Mouse (Mus musculus) MN1 (cell line): ENCODE measurements around the gene Polr2m.
"Not testable (repeated sequence)": the region's sequence is repeated elsewhere in the genome, so short reads cannot be mapped to it uniquely, and the experiment has no call there.

Experiments
- DNase-seq: peaks from one replicate; pipeline ENCODE4 v3.0.0-alpha.2; 2016; ENCODE audit warnings: low spot score

Polr2m gene

GRCm38 (mm10) chr9:71485475-71486094 is at the start of gene Polr2m:
Gene Polr2m, minus strand, starts transcription at chr9:71485935.
- peak; percentile 95 for DNase-seq

DNA sequence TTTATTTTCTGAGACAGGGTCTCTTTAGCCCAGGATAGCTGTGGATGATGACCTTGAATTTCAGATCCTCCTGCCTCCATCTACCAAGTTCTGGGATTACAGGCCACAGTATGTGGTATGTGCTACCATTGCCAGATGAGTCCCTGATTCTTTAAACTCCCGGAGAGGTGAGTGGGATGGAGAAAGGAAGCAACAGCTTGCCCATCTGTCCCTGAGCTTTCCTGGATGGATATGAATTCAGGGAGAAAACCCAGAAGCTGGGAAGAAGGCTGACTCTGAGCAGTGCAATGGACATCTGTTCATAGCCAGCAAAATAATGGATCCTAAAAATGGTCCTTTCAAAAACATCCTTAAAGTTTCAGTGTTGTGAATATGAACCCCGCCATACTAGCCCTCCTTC is 49.3 kb upstream of the Polr2m start:
- DNase-seq, result no peak

DNA sequence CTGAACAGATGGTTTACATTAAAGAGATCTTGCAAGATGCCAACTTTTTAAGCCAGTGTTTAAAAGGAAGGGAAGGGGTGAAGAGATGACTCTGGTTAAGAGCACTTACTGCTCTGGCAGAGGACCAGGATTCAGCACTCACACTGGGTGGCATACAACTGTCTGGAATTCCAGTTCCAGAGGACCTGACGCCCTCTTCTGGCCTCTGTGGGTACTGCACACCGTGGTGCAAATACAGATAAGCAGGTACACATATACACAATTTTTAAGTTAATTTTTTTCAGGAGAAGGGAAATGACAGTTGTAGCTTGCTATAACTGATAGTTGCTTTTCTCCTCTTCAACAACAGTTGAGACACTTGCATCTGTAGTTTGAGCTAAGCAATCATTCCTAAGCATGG is 44.2 kb upstream of the Polr2m start:
- DNase-seq, result no peak

DNA sequence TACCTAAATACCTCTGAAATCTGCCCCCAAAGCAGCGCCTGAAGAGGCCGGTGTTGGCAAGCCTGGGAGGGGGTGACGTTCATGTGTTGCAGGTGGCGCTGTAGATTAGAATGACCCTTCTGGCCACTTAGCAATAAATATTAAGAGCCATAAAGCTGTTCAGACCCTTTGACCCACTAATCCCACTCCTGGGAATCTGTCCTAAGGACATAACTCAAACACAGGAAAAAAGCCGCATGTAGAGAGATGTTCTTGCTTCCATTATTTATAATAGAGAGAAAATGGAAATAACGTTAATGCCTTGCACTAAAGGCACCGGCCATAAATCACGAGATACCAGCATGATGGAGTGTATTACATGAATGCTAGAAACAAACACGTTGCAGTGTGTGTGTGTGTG is 41.7 kb upstream of the Polr2m start:
- no peak for DNase-seq

- DNase-seq, result no peak
Measured at GRCm38 (mm10) chr9:71523901-71524300, 38.2 kb upstream of the Polr2m start.

DNA sequence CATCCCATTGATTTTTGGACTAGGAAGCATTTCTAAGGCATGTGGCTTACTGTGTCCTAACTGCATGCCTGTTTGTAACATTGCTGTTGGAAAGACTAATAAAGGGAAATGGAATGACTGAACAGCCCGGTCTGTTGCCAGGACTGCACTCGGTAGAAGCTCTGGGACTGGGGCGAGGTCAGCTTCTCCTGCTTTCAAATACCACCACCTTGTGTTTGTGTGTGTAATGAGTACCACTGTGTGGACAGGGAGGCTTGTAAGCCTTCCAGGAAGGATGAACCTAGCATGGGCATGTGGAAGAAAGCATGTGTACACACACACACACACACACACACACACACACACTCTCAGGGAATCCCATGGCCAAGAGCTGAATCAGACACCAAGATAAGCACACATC is 34.1 kb upstream of the Polr2m start:
- no peak for DNase-seq

DNA sequence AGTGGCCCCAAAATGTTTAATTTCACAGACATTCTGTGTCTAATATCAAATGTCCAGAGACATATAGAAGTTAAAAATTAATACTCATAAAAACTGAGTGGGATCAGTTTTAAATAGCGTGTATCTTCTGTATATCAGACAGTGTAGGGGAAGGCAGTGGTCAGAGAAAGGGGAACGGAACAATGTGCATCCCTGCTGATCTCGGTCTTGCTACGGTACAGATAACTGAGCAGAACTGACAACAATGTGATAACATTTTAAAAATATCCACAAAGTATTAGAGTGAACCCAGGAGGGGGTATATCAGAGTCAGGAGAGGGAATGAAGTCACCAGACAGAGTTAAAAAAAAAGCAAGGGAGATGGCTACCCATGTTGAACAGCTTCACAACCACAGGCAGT is 31.8 kb upstream of the Polr2m start:
- no peak for DNase-seq

DNA sequence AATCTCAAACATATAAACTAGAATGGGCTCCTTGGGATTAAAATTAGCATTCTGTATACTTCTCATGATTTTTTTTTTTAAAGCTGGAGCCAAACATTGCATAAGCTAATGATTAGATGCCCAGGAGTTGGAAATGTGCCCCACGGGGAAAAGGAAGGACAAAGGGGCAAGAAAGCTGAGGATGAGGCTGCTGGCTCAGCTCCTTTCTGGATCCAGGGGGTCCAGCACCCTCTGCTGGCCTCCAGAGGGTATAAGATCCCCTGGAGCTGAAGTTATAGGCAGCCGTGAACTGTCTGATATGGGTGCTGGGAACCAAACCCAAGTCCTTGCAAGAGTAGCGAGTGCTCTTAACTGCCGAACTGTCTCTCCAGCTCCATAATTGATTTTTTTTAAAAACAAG is 30.1 kb upstream of the Polr2m start:
- DNase-seq, result no peak

- DNase-seq, result no peak
Measured at GRCm38 (mm10) chr9:71513566-71513965, 27.8 kb upstream of the Polr2m start.

GRCm38 (mm10) chr9:71512899-71513298 is 27.2 kb upstream of the Polr2m start:
- no peak for DNase-seq

DNA sequence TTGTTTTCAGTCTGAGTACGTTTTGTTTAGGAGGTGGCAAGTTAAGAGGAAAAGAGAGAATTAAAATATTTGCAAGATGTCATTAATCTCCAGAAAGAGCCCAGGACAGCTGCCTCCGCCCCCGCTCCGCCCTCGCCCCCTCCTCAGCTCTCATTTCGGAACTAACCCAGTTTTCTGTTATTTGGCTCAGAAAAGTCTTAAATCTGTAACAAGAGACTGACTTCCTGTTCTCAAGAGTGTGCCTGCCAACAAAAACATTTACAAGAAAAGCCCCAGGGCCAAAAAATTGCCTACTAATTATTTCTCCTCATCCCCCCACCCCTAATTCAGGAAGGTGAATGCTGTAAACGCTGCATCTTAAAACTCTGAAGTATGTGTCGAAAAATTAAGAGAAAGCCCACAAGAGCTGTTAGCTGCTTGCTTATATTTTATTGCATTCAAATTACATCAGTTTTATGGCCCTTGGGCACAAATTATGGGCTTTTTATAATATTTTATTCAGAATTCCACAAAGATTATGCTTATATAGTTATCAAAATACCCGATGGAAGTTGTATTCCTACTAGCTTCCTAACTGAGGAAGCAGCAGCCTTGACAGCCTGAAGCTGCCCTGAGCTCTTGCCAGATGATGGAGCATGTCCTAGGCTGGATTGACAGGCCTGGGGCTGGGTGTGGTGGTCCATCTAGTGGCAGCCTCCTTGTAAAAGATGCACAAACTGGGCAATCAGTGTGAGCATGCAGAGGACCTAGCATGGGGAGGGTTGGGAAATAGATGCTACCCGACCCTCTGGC is 12.9 kb upstream of the Polr2m start:
- no peak for DNase-seq

DNA sequence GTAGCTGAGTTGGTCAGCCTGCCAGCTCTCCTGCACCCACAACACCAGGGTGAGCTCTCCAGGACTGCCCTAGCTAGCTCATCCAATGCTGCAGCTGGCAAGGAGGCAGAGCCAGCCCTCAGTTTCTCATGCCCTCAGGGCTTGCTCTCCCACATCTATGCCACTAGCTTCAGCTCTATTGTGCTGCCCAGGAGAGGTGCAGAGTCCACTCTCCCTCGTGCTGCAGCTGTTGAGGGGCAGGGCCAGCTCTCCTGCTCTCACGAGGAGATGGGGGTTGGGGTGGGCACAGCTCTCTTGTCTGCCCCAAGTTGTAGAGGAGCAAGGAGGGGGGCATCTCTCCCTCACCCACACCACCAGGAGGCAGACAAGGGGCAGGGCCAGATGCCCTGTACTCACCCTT is 10.9 kb upstream of the Polr2m start:
- no peak for DNase-seq

- DNase-seq, result no peak
Measured at GRCm38 (mm10) chr9:71493771-71494170, 8.0 kb upstream of the Polr2m start.

DNA sequence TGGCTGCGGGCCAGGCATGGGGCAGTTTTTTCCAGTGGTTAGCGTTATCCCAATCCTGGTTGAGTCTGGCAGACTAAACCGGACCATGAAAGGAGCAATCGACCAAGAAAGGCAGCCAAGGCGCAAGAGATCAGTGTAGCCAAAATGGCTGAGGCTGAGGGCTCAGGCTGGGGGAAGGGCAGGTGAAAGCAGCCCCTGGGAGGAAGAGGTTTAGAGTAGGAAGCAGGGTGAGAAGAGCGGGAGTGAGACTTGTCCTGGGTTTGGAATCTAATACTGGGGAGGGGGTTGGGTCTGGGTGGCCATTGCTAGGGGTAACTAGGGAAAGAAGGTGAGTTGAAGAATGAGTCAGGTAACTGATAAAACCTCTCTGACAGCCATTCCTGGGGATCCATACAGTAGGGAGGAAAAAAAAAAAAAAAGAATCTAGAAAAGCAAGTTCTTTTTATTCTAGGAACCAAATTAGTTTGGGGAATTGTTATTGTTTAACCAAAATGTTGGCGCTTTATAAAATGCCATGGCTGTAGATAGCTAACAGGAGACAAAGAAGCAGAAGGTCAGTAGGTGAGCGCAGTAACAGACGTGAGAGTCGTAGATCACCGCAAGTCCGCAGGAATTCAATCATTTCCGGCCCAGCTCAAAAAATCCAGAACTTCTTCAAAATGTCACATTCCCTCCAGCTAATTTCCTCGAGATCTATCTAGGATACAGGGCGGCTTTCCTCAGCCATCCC is 6.7 kb upstream of the Polr2m start:
- DNase-seq, result no peak

DNA sequence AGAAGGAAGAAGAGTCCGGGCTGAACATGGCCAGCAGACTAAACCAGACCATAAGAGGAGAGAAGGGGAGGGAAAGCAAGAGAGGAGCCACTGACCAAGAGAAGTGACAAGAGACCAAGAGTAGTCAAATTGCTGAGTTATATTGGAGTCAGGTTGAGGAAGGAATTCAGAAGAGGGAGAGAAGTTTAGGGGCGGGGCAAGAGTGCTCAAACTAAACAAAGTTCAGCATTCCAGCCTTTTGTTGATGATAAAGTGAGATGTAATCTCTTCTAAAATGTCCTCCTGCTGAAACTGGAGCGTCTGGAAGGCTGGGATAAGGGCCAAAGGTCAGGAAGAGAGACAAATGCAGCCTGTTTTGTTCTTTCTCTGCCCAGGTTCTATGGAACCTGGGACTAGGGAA is 4.3 kb upstream of the Polr2m start:
- DNase-seq, result no peak

GRCm38 (mm10) chr9:71486127-71486526 is 392 bp upstream of the Polr2m start:
- no peak for DNase-seq

- DNase-seq, result no peak
Measured at GRCm38 (mm10) chr9:71484871-71485474, 762 bp downstream of the Polr2m start.

GRCm38 (mm10) chr9:71483872-71484271 is 1.9 kb downstream of the Polr2m start:
- not testable (repeated sequence) for DNase-seq

DNA sequence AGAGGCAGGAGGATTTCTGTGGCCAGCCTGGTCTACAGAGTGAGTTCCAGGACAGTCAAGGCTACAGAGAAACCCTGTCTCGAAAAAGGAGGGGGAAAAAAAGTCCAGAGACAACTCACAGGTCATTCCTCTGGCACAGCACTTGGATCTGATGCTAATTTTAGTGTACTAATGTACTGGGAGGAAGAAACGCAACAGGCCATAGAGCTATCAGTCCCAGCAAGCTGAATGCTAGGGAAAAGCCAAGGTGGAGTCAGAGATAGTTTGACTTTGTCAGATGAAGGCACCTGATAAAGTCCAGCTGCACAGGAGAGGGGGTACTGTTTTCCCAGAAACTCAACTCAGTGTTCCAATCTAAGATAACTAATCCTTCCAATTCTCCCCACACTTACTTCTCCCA is 5.4 kb downstream of the Polr2m start:
- no peak for DNase-seq

DNA sequence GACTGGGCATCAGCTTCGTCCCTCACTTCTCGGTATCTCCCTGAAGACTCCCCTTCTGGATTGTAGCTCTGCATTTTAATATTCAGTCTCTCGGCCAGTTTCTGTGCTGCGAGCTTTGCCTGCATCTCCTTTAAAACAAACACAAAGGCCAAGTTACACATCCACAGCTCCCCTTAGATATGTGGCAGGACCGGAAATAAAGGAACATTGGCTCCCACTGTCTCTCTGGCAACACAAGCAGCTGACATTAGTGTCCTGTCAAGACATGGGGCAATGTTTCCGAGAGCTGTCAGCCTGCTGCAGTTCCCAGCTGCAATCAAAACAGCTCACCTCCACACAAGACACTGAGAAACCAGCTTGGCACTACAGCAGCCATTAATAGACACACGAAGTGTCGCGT is 6.3 kb downstream of the Polr2m start:
- no peak for DNase-seq

DNA sequence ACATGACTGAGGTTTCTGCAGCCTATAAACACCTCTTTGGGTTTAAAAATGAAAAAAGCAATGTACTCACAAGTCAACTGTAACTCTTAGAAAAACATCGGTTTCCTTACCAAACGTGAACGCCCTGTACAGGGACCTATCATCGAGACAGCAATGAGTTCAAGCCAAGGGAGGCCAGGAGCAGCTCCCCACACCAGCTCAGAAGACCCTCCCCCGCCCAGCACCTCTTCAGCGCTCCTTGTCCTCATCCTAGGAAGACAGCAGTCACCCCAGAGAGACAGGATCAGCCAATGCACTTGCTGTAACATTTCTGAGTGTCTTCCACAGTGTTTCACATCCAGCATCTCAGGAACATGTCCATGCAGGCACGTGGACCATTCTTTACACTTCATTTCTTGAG is 7.1 kb downstream of the Polr2m start:
- DNase-seq, result no peak

- DNase-seq, result no peak
Measured at GRCm38 (mm10) chr9:71476601-71477000, 9.1 kb downstream of the Polr2m start.

DNA sequence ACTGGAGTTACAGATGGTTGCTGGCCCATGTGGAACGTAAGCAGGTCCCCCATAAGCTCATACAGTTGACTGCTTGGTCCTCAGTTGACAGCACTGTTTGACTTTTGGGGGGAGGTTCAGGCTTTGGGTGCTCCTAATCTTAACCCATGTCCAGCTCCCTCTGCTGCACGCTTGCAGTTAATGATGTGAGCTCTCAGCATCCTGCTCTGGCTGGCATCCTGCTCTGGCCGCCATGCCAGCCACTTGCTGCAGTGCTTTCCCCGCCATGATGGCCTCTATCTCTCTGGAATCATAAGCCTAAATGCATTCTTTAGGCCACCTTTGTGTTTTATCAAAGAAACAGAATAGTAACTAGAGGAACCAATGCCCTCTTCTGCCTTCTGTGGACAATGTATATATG is 10.2 kb downstream of the Polr2m start:
- no peak for DNase-seq
